Mouse (Mus musculus) frontal cortex, postnatal 36 days (tissue): ENCODE data around the gene Tigd3.

ENCODE experiments used
- DNase-seq, 2 experiments: peaks; one replicate each; pipeline ENCODE4 v3.0.0; 2022; ENCODE audit warnings: low spot score in 2 of 2

Tigd3 gene

DNA sequence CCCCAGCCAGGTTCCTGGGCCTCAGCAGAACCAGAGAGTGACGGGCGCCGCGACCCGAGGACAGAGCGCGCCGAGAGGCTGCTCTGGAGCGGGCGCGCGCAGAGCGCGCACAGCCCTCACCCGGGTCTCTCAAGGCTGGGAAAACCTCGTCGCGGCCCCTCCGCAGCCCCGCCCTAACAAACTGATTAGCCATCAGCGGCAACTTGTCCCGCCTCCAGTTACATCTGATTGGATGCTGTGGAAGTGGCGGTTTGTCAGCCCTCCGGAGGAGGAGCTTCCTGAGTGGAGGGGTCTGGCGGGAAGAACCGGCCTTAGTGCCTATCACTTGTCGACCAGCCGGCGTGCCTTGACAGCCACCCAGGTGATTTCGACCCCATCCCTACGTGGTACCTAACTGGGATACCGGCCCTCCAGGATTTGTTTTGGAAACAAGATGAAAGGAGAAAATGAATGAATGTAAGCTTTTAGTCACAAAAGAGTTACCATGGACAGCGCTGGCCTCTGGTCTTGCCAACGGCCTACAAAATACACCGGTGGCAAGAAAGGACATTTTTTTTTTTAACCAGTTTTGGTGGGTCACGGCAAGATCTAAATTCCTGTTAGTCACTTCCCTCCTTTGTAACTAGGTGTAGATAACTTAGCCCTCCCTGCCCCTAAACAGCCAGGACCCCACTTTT is at the start of gene Tigd3:
Gene Tigd3 (minus strand): TSS at position 148 of the 677 bp plus-strand sequence.
- DNase-seq = peak; percentile 93 to 96

DNA sequence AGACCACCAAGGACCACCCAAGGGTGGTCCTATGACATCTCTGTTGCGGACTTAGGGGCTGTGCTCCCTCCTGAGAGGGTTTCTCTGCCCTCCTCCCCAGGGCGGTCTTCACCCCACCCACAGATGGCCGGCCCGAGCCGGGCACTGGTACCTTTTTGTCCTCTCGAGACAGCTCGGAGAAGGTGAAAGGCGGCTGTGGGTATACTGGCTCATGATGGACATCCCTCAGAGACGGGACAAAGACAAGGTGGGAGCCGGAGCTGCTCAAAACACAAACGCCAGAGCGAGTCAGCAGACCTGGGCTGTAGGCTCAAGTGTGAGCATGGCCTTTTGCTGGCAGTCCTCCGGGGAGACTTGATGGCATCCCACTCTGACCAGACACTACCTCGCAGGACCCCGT is 49.5 kb upstream of the Tigd3 start:
- DNase-seq = no peak

DNA sequence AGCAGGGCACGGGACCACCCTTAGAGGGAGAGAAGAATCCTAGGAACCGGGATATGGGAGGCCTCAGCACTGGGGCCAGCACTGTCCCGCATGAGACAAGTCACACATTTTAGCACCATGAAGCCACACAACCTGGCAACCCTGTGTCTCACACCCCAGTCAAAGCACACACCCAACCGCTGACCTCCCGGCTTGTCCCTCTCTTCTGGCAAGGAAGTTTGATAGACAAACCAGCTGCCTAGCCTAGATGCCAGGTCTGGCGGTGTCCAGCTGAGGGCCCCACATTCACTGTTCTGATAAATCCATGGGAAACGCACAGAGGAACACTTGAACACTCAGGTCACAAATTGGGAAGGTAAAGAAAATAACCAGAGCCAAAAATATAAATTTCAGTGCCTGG is 48.6 kb upstream of the Tigd3 start:
- DNase-seq = no peak

DNA sequence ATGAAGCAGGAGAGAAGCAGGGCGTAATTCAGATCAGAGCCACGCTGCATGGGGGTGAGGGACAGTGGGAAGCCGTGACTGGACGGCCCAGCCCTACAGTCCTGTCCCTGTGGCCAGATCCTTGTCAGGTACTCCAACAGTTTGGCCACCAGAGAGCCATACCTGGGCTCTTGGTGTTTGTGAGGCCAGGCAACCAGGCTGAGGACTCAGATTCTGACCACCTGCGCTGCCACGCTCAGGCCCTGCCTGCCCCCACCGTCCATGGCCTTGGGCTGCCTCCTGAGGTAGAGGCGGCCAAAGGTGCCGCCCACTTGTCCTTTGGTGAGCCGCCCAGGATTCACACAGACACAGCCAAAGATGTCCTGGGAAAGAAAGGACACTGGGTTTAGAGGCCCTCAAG is 46.7 kb upstream of the Tigd3 start:
- DNase-seq = no peak

DNA sequence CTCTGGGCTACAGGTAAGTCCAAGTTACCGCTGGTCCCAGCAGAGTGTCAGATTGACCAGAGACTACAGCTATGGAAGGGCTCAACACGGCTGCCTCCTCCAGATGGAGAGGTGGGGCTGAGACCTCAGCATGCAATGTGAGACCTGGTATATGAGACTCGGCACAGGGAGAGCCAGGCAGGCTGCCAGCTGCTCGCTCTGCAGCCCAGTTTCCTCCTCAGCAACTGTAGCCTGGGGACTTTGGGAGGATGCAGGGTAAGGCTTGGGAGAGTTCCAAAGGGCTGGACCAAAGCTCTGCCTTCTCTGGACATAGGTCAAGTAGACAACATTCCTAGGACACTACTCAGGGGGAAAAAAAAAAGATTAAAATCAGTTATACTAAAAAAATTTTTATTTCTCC is 46.2 kb upstream of the Tigd3 start:
- no peak for DNase-seq

DNA sequence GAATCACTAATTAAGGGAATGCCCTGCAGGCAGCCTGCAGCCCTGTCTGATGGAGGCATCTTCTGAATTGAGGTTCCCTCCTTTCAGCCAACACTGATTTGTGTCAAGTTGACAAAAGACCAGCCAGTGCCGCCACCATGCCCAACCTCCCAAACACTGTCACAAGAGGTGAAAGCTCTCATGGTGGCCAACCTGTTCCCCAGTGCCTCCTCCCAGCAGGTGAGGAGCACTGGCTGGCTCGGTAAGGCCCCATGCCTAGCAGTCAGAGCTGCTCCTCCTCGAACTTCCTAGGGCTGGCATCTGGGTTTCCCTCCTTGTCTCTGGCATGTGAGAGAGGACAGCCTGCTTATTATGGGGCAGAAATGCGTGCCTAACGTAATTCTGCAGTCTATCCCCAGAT is 45.8 kb upstream of the Tigd3 start:
- DNase-seq = no peak

DNA sequence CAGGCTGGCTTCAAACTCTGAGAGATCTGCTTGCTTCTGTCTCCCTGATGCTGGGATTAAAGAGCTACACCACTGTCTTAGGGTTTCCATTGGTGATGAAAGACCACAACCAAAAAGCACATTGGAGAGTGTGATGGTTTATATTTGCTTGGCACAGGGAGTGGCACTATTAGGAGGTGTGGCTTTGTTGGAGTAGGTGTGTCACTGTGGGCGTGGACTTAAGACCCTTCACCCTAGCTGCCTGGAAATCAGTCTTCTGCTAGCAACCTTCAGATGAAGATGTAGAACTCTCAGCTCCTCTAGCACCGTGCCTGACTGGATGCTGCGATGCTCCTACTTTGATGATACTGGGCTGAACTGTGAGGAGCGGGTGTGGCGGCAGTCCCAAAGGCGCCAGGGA is 44.6 kb upstream of the Tigd3 start:
- DNase-seq = no peak

DNA sequence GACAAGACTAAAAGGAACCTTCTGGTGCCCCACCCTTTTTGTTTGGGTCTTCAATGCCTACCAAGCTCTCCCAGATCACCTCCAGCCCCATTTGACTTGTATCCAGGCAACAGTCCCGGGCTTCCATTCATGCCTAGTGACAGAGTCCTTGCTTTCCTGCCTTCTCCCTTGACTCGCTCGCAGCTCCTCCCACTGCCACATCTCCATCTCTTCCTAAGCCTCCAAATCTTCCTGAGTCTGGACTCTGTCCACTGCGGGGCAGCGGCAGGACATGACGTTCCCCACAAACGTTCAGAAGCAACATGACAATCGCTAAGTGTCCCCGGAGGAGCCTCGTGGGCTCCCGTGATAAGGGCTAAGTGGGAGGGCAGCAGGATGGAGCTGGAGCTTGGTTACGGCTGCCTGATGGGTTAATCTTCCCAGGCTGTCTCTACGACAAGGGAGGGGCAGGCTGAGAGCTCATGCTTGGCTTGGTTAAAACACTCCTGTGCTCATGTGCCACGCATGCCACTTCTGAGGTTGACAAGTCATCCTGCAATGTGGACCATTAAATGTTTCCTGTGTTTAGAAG is 44.0 kb upstream of the Tigd3 start:
- no peak for DNase-seq

DNA sequence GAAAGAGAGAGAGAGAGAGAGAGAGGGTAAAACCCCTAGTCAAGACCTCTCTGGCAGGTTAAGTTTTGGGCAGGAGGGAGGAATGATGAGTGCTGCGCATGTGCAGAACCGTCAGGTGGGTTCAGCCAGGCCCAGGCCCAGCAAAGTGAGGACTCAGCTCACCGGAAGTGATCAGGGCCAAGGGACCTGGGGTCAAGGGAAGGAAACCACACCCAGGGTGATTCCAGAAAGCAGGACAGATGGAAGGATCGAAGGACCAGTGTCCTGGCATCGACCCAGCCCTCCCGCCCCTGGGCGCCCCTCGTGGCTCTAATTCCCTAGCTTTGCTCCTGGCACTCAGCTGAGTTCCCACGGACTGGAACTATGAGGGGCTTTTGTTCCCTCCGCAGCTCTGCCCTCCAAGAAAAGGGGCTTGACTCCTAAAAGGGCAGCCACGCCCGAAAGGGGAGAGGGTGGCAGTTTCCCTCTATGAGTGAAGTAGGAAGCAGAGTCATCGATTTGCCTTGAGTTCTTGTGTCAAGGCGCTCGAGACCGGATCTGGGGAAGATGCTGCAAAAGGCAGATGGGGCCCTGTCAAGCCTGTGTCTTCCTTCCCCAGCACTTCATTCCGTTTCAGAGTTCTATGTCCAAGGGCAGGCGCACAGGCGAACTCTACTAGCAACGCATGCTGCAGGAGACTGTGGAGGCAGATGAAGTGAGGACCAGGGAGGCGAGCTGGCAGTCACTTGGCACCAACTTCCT is 43.3 kb upstream of the Tigd3 start:
- DNase-seq = peak in 1 of 2 experiments; percentile 21

DNA sequence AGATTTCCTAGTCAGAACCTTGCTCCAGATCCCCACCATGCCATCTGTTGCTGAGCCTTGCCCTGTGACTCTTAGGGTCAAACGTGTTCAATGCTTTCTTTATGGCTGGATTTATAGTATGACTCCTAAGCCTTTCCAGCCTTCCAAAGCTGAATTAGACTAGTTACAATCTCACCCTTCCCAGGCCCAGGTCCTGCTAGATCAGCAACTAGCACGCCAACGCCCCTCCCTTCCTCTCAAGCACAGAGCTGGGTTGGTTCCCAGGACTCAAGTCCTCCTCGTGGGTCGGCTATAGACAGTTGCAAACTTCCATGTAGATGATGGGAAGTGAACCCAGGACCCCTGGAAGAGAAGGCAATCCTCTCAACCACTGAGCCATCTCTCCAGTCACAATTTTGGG is 41.7 kb upstream of the Tigd3 start:
- DNase-seq = no peak

DNA sequence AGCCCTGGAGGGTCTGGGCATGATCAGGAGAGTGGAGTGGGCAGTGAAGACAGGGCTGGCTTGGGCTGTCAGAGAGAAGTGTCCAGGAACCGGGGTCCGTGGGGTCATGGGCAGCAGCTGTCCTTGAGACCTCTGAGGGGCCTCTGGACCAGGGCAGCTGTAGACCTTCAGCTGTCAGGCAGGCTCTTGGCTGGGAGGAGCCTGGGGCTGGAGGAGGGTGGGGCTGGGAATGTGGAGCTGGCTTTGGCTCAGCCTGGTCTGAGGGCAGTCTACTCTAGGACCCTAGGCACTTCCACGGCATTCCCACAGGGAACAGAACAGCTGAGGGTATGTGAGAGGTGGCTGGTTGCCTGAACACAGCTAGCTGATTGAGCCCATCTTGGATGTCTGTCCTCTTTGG is 41.3 kb upstream of the Tigd3 start:
- no peak for DNase-seq

DNA sequence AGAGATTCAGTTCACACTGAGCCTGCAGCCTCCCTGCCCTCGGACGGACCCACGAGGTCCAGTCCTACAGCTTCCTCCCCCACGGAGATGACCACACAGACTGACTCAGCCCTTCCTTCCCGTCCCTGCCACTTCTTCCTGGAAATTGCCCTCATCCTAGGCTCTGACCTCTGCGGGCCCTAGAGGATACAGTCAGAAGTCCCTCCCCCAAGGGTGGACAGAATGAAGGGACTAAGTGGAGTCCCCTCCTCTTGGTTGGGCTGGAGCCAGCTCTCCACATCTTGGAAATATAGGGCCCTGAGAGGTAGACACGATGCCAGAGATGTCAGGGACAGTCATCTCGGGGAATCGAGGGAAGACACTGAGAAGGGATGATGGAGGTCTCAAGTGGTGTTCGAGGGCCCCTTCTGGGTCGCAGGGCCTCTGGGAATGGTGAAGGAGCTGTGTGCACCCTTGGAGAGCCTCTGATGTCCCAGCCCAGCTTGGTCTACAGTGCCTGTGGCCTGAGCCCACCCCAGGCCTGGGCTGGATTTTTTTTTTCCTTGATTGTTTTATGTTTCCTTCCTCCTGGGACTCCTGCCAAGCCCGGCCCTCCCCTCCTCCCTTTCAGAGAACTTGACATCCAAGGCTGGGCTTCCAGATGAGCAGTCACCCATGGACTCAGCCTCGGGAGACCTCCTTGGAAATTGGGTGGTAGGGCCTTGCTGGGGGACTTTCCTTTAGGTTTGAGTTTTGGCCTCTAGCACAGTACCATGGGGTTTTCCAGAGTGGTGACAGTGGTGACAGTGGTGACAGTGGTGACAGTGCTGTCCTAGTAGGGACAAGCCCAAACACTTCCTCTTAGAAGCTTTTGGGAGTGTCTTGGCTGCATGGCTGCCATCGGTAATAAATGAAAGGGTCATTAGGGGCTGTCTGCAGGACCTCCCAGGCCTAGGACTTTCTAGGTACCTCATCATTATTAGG is 36.0 kb upstream of the Tigd3 start:
- no peak for DNase-seq

DNA sequence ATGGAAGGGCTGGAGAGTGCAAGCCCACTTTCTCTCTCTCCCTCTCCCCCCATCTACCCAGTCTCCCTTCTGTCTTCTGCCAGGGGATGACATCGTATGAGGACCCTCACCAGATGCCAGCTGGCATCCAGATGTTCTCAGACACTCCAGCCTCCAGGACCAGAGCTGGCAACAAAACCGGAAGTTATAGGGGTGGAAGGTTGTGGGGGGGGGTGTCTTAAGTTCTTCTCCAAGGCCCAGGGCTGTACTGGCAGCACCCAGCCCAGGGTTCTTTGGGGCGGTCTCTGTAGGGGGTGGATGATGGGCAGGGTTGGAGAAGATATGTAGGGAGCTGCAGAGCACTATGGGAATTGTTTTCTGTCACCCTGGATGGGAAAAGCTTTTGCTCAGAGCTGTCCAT is 34.6 kb upstream of the Tigd3 start:
- no peak for DNase-seq

DNA sequence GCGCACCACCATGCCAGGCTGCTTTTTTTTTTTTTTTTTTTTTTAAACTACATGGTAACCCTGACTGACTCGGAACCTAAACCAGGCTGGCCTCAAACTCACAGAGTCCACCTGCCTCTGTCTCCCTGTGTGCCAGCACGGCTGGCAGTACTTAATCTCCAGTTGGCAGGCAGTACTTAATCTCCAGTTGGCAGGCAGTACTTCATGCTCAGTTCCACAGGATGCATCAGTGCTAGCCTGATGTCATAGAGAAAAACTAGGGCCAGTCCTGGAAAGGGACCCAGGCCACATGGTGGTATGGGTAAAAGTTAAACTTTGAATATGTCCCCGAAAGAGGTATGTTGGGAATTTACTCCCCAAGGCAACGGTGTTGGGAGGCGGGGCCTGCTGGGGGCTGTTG is 34.2 kb upstream of the Tigd3 start:
- no peak for DNase-seq

DNA sequence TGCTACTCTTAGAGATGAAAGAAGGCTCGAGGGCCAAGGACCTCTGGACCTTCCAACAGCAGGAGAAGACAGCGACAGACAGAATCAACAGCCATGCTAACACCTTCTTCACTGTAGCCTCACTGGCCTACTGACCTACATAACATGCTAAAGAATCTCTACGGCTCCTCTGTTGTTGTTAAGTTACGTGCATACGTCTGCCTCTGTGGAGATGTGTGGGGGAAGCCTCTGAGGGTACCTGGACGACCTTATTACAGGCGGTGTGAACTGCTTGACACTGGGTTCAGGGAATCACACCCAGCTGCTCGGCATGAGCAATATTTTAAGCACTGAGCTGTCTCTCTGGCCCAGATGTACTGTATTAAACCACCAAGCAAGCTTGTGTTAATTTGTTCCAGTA is 33.6 kb upstream of the Tigd3 start:
- no peak for DNase-seq

DNA sequence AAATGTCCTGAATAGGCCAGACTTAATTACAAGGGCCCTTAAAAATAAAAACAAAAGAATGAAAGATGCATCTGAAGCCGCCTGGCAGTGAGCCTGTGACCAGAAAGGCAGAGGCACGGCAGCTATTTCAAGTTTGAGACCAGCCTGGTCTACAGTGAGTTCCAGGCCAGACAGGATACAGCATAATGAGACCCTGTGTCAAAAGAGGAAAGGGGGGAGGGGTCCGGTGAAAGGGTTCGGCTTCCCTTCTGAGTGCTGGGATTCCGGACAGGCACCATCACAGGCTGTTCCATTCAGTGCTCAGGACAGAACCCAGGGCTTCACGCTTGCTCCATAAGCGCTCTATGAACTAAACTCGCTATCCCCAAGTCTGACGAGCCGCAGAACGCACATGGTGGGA is 33.1 kb upstream of the Tigd3 start:
- no peak for DNase-seq

DNA sequence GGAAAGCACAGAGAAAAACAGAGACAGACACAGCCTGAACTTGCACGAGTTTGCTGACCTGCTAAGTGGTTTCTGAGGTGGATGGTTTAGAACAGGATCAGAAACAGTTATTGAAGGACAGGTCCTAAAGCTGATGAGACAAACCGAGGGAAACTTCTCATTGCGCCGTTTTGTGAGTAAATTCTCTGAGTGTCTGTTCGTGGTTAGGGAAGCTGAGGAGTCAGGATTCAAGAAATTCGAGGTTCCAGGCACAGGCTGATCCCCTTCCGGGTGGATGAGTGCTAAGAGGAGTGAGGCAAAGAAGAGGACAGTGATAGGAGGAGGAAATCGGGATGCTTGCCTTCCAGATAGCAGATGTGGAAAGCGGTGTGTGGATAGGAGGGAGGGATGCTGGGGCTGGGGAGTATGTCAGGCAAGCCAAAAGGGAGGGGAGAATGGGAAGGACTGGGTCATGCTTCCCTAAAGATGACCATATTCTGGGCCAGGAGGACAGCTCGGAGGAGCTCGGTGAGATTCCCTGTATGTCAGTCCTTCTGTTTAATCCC is 31.4 kb upstream of the Tigd3 start:
- no peak for DNase-seq

DNA sequence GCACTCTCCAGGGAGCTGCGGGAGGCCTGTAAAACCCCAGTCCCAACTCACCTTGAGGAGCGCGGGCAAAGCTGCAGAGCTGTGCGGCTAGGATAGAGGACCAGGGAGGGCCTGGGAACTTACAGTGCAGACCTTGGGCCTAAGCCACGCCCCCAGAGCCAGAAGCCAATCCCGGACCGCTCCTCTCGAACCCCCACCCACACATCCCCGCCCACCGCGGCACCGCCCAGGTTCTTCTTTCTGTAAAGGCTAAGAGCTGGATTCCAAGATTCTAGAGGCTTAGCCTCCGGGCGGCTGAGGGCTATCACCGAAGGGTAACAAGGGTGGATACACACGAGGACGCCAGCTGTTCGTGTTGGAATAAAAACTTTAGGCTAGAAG is 30.8 kb upstream of the Tigd3 start, which contains the start of gene Cdc42ep2:
Gene Cdc42ep2 (minus strand): TSS at position 104 of the 381 bp plus-strand sequence.
- DNase-seq = peak; percentile 90 to 91

DNA sequence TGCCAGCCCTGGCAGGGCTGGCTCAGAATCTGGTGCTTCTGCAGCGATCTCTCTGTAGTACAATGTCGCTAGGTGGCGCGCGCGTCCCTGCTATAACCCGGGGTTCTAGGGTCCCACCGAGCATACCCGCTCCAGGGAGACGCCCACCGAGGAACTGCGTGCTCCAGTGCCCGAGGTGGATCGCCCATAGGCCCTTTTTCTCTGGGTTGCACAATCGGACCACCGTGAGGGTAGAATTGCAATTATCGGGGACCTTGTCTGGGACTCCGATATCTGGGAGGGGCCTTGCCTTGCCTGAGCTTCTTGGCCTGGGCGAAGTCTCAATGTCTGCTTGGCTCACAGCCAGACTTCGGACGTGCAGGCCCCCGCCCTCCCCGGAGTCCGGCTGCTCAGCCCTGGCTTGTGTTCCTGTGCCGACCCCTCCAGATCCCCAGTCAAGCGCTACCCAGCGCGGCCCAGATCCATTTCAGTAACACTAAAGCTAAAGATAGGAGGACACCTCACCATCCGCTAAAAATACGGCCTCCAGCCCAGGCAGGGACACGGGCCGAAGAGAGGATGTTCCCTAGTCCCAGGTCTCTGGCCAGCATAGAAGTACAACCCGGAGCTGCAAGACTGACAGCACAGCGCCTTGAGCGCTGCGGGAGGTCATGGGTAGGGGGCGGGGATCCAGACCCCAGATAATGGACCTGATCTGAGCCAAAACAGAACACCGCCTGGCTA is 30.2 kb upstream of the Tigd3 start:
- peak; percentile 88 for DNase-seq

DNA sequence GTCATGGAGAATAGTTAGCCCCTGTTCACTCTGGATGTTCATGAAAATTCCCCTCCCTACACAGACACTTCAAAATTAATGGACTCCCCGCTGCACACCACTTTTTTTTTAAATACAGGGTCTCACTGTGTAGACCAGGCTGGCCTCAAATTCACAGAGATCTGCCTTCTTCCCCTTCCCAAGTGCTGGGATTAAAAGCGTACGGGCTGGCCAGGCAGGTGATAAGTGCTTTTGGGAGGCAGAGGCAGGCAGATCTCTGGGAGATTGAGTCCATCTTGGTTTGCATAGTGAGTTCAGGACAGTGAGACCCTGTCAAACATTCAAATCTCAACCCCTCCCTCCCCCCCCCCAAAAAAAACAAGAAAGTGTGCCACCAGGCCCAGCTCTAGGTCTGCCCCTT is 29.0 kb upstream of the Tigd3 start:
- DNase-seq = no peak
